Mouse (Mus musculus) lung, postnatal 0 days (tissue): ENCODE results near the gene Gm11011.

Experiments used
- CTCF ChIP-seq: IDR thresholded peaks from 2 replicates; pipeline ENCODE4 v1.5.1; 2016; ENCODE audit warnings: antibody characterized with exemption, mild to moderate bottlenecking
- EP300 ChIP-seq: IDR thresholded peaks from 2 replicates; pipeline ENCODE4 v1.6.1; 2016; ENCODE audit warnings: antibody characterized with exemption, mild to moderate bottlenecking, control low read depth

DNA sequence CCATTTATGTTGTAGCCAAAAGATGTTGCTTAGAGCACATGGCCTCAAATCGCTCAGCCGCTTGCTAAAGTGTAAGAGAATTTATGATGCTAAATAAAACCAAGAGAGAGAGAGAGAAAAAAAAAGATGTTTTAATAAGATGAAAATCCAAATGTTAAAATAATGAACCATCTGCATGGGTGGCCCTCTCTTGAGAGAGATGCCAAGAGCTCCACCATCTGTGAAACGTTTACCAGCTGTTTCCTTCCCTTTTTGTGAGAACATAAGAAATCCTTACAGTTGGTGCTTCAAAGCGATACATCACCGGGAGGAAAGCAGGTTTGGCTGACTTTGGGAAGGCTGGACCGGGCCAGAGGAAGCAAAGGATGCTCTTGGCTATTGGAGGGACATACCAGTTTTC, 12.6 kb upstream of the Gm11011 start:
- TF ChIP-seq CTCF (no peak), EP300 (no peak)
